Mouse (Mus musculus) lung, embryonic 14.5 days (tissue): ENCODE data around the gene Eaf2. TPM values are rescaled to one million over a fixed set of nuclear protein-coding genes. Genes with fewer than 3 reads are reported as not detected.

Experiments
- ATAC-seq: fragments of 200-750 bp; cut with Nextera tagmentation; 2 replicates; pipeline ENCODE4 v1.8.0; 2017; ENCODE audit warnings: mild to moderate bottlenecking, moderate TSS enrichment, moderate library complexity; ENCODE audit not compliant: insufficient read depth
- DNase-seq: peaks from one replicate; pipeline ENCODE4 v3.0.0-alpha.2; 2015
- H3K27ac ChIP-seq: fragments of 300-500 bp; sonication (generic); 2 replicates; pipeline ENCODE4 v1.5.1; 2014; ENCODE audit warnings: low read depth, mild to moderate bottlenecking, moderate library complexity
- H3K27me3 ChIP-seq: fragments of 300-500 bp; sonication (generic); 2 replicates; pipeline ENCODE4 v1.6.1; 2014; ENCODE audit warnings: low read length, control low read depth; ENCODE audit not compliant: insufficient read depth
- H3K36me3 ChIP-seq: fragments of 300-500 bp; sonication (generic); 2 replicates; pipeline ENCODE4 v1.6.1; 2014; ENCODE audit warnings: control low read depth; ENCODE audit not compliant: insufficient read depth
- H3K4me1 ChIP-seq: fragments of 300-500 bp; sonication (generic); 2 replicates; pipeline ENCODE4 v1.6.1; 2014; ENCODE audit warnings: antibody characterized with exemption, control low read depth; ENCODE audit not compliant: insufficient read depth
- H3K4me2 ChIP-seq: fragments of 300-500 bp; sonication (generic); 2 replicates; pipeline ENCODE4 v1.6.1; 2014; ENCODE audit warnings: mild to moderate bottlenecking
- H3K4me3 ChIP-seq: fragments of 300-500 bp; sonication (generic); 2 replicates; pipeline ENCODE4 v1.5.1; 2014; ENCODE audit warnings: low read depth, low read length
- H3K9ac ChIP-seq: fragments of 300-500 bp; sonication (generic); 2 replicates; pipeline ENCODE4 v1.6.1; 2014
- H3K9me3 ChIP-seq: fragments of 300-500 bp; sonication (generic); 2 replicates; pipeline ENCODE4 v1.6.1; 2016; ENCODE audit warnings: low read depth, low read length, control low read depth
- CTCF ChIP-seq: IDR thresholded peaks from 2 replicates; pipeline ENCODE4 v1.5.1; 2016; ENCODE audit warnings: antibody characterized with exemption, low read depth
- WGBS: fragments of 180-500 bp; shearing (Covaris S2); extraction: QIAGEN DNeasy Blood & Tissue Kit; methylation state at CpG from one replicate; pipeline ENCODE4 v1.1.7; 2014; 5-methylcytosine and 5-hydroxymethylcytosine counted together
- polyA plus RNA-seq: library from polyadenylated mRNA; unstranded; fragments of >200 nt; fragmentation: Nextera tagmentation; extraction: Ambion mirVana; gene quantifications from 2 replicates; pipeline ENCODE4 v1.2.1, GENCODE M21; 2014

Gene Eaf2
- polyA plus RNA-seq, 1 experiment from 2014 or later, result 0.99 TPM

DNA sequence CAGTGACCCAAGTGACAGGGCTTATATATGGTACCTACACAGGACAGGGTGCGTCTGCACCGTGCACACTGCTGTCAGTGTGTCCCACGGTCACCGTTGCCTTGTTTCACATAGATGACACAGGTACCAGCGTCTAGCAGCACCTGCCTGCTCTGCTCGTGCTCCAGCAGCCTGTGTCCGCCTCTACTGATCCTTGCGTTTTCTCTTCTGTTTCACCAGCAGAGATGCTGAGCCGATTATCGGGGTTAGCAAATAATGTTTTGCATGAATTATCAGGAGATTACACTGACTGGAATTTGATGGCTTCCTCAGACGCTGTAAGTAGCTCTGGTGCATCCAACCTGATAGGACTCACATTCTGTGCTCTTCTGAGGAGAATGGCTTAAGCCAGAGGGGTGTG, 11.1 kb upstream of the Eaf2 start:
- peaks cover 36% of the 10 kb centered on the region for H3K36me3 ChIP-seq
- no peak overlapping the region for H3K9ac ChIP-seq
- DNase-seq (no peak), ATAC-seq (no peak)
- H3K4me2 ChIP-seq, result no peak overlapping the region
- no peak overlapping the region for H3K27ac ChIP-seq
- H3K4me3 ChIP-seq, result no peak overlapping the region
- WGBS, result 93% methylated on average over 11 of the region's 11 CpGs
- H3K9me3 ChIP-seq, result no peaks in the 10 kb centered on the region
- TF ChIP-seq CTCF, result no peak
- no peaks in the 10 kb centered on the region for H3K4me1 ChIP-seq
- no peaks in the 10 kb centered on the region for H3K27me3 ChIP-seq

DNA sequence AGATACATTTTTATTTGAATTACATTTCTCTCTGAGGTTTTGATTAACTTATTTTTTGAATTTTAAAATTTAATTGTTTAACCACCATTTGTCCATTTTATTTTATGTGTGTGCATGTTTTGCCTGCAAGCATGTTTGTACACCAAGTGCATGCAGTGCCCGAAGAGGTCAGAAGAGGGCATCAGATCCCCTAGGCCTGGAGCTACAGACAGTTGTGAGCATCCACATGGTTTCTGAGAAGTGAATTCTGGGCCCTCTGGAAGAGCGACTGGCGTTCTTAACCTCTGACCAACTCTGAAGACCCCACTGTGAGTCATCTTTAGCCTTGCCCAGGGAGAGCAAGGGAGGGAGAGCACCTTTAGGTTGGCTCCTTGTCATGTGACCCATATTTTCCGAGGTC, 10.1 kb upstream of the Eaf2 start:
- TF ChIP-seq CTCF, result peak; percentile 50
- no peak for ATAC-seq

GRCm38 (mm10) chr16:36882737-36883343, 8.0 kb upstream of the Eaf2 start:
- peaks cover 14% of the 10 kb centered on the region for H3K36me3 ChIP-seq
- DNase-seq (no peak), ATAC-seq (no peak)
- H3K4me1 ChIP-seq, result no peaks in the 10 kb centered on the region
- WGBS, result 74% methylated on average over 5 of the region's 5 CpGs
- no peak overlapping the region for H3K27ac ChIP-seq
- no peak overlapping the region for H3K9ac ChIP-seq
- H3K4me2 ChIP-seq, result no peak overlapping the region
- no peaks in the 10 kb centered on the region for H3K27me3 ChIP-seq
- no peak overlapping the region for H3K4me3 ChIP-seq
- TF ChIP-seq CTCF, result no peak
- H3K9me3 ChIP-seq, result no peaks in the 10 kb centered on the region

More for the DNA sequence above, 10.1 kb upstream of the Eaf2 start:
- H3K4me1 ChIP-seq, result no peaks in the 10 kb centered on the region
- 85% methylated on average over 4 of the region's 4 CpGs for WGBS
- no peaks in the 10 kb centered on the region for H3K27me3 ChIP-seq
- peaks cover 29% of the 10 kb centered on the region for H3K36me3 ChIP-seq
- H3K4me2 ChIP-seq, result no peak overlapping the region
- no peak overlapping the region for H3K27ac ChIP-seq
- peak; percentile 47 for DNase-seq
- H3K9ac ChIP-seq, result no peak overlapping the region
- H3K4me3 ChIP-seq, result no peak overlapping the region
- no peaks in the 10 kb centered on the region for H3K9me3 ChIP-seq

- H3K27me3 ChIP-seq, result no peaks in the 10 kb centered on the region
- no peak overlapping the region for H3K4me3 ChIP-seq
- no peaks in the 10 kb centered on the region for H3K4me1 ChIP-seq
- H3K36me3 ChIP-seq, result peaks cover 2% of the 10 kb centered on the region
- H3K9me3 ChIP-seq, result no peaks in the 10 kb centered on the region
- DNase-seq (no peak), ATAC-seq (no peak)
- WGBS, result 63% methylated on average over 5 of the region's 5 CpGs
- H3K9ac ChIP-seq, result no peak overlapping the region
- no peak overlapping the region for H3K27ac ChIP-seq
- H3K4me2 ChIP-seq, result no peak overlapping the region
- 0 out of 2 replicates have a peak, but pooled peaks have one; percentile 7 for TF ChIP-seq CTCF
These were observed 2.5 kb upstream of the Eaf2 start for GRCm38 (mm10) chr16:36877316-36877715.

DNA sequence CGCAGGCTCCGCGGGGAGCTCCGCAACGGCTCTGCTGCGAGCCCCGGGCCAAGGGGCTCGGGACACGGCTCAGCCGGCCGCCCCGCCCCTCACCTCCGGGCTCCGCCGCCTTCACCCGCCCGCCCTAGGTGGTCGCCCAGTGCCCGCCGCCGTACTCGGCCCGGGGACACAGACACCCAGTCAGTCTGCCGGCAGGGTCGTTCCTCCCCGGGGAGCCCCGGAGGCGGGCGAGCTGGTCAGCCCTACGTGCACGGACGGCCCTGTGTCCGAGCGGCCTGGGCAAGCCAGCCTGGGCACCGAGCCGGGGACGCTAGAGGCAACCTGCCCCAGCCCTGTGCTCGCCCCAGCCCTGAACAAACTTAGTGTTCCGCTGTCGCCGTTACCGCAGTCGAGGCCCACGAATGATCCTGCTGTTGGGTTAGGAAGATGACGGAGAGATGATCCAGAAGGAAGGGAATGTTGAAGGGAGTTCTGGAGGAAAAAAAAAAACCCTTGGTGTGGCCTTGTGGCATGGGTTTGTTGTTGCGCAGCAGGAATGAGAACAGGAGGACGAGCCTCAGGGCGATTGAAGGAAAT, 561 bp upstream of the Eaf2 start:
- WGBS, result under 1% methylated on average over 43 of the region's 48 CpGs
- Histone ChIP-seq H3K9me3 (no peaks in the 10 kb centered on the region), H3K4me2 (peak overlapping the region; percentile 68), H3K27ac (peak overlapping the region; percentile 73), H3K9ac (peak overlapping the region; percentile 85), H3K36me3 (peaks cover 16% of the 10 kb centered on the region), H3K4me1 (no peaks in the 10 kb centered on the region), H3K4me3 (peak overlapping the region; percentile 79), H3K27me3 (no peaks in the 10 kb centered on the region)
- DNase-seq, result peak; percentile 42
- ATAC-seq, result peak; percentile 81
- TF ChIP-seq CTCF, result no peak

GRCm38 (mm10) chr16:36869442-36869841, 5.4 kb downstream of the Eaf2 start:
- Histone ChIP-seq H3K4me1 (no peaks in the 10 kb centered on the region), H3K36me3 (peaks cover 45% of the 10 kb centered on the region), H3K9ac (no peak overlapping the region), H3K27me3 (no peaks in the 10 kb centered on the region), H3K4me2 (no peak overlapping the region), H3K27ac (no peak overlapping the region), H3K4me3 (no peak overlapping the region), H3K9me3 (no peaks in the 10 kb centered on the region)
- WGBS, result 89% methylated on average over 2 of the region's 2 CpGs
- no peak for ATAC-seq
- TF ChIP-seq CTCF, result no peak
- no peak for DNase-seq

DNA sequence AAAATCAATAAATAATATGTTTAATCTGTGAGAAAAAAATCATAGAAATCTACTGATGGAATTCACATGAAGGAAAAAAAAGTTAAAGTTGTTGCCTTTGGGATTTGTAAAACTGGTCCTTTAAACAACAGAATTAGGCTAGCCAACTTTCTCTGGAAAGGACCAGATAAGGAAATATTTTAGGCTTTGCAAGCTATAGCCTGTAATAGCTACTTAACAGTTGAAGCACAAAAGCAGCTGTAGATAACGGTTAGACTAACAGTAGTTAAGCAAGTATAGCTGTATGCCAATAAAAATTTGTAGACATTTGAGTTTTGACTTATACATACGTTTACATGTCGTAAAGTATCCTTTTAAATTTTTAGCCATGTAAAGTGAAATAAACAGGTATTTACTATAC, 11.2 kb downstream of the Eaf2 start:
- Histone ChIP-seq H3K27me3 (no peaks in the 10 kb centered on the region), H3K4me1 (no peaks in the 10 kb centered on the region), H3K4me3 (no peak overlapping the region), H3K4me2 (no peak overlapping the region), H3K27ac (no peak overlapping the region), H3K36me3 (peaks cover 38% of the 10 kb centered on the region), H3K9me3 (no peaks in the 10 kb centered on the region), H3K9ac (no peak overlapping the region)
- no peak for ATAC-seq
- no peak for DNase-seq
- 92% methylated on average over 3 of the region's 3 CpGs for WGBS
- no peak for TF ChIP-seq CTCF
